Mouse (Mus musculus) embryonic facial prominence, embryonic 13.5 days (tissue): Measurements from ENCODE around the gene Gpc6. TPM values are rescaled to one million over a fixed set of nuclear protein-coding genes. Genes with fewer than 3 reads are reported as not detected.

Experiments used
- ATAC-seq: fragments of 200-750 bp; cut with Nextera tagmentation; 2 replicates; pipeline ENCODE4 v1.8.0; 2017; ENCODE audit warnings: low read depth; ENCODE audit not compliant: insufficient number of reproducible peaks, insufficient read depth, low FRiP score, low TSS enrichment
- H3K27ac ChIP-seq: fragments of 300-500 bp; sonication (generic); 2 replicates; pipeline ENCODE4 v1.5.1; 2015; ENCODE audit warnings: moderate library complexity, mild to moderate bottlenecking, inconsistent platforms
- H3K27me3 ChIP-seq: fragments of 300-500 bp; sonication (generic); 2 replicates; pipeline ENCODE4 v1.6.1; 2015; ENCODE audit warnings: mild to moderate bottlenecking, inconsistent platforms
- H3K36me3 ChIP-seq: fragments of 300-500 bp; sonication (generic); 2 replicates; pipeline ENCODE4 v1.6.1; 2015; ENCODE audit warnings: mild to moderate bottlenecking, inconsistent platforms
- H3K4me1 ChIP-seq: fragments of 300-500 bp; sonication (generic); 2 replicates; pipeline ENCODE4 v1.6.1; 2015; ENCODE audit warnings: inconsistent platforms
- H3K4me2 ChIP-seq: fragments of 300-500 bp; sonication (generic); 2 replicates; pipeline ENCODE4 v1.6.1; 2015; ENCODE audit warnings: moderate library complexity, mild to moderate bottlenecking, inconsistent platforms
- H3K4me3 ChIP-seq: fragments of 300-500 bp; sonication (generic); 2 replicates; pipeline ENCODE4 v1.5.1; 2015; ENCODE audit warnings: mild to moderate bottlenecking, inconsistent platforms
- H3K9ac ChIP-seq: fragments of 300-500 bp; sonication (generic); 2 replicates; pipeline ENCODE4 v1.6.1; 2015; ENCODE audit warnings: mild to moderate bottlenecking, inconsistent platforms
- H3K9me3 ChIP-seq: fragments of 300-500 bp; sonication (generic); 2 replicates; pipeline ENCODE4 v1.6.1; 2016; ENCODE audit warnings: inconsistent platforms
- WGBS: fragments of 180-500 bp; shearing (Covaris S2); methylation state at CpG from one replicate; pipeline ENCODE4 v1.1.7; 2015; ENCODE audit warnings: mixed read lengths; 5-methylcytosine and 5-hydroxymethylcytosine counted together
- polyA plus RNA-seq: library from polyadenylated mRNA; unstranded; fragments of >200 nt; fragmentation: Nextera tagmentation; extraction: Ambion mirVana; gene quantifications from 2 replicates; pipeline ENCODE4 v1.2.1, GENCODE M21; 2015

The Gpc6 gene
- polyA plus RNA-seq, 1 experiment from 2014 or later, result 57.7 TPM

GRCm38 (mm10) chr14:117695565-117695964 lies 770.5 kb downstream of the Gpc6 start:
- no peaks in the 10 kb centered on the region for H3K36me3 ChIP-seq
- no peak overlapping the region for H3K27ac ChIP-seq
- H3K4me1 ChIP-seq, result peaks cover under 1% of the 10 kb centered on the region; the same call in 1 of the 2 replicates
- H3K4me3 ChIP-seq, result no peak overlapping the region
- no peak for ATAC-seq
- H3K27me3 ChIP-seq, result no peaks in the 10 kb centered on the region
- 89% methylated on average over 8 of the region's 8 CpGs for WGBS
- H3K9me3 ChIP-seq, result no peaks in the 10 kb centered on the region
- no peak overlapping the region for H3K4me2 ChIP-seq
- H3K9ac ChIP-seq, result no peak overlapping the region

- H3K4me3 ChIP-seq, result no peak overlapping the region
- no peaks in the 10 kb centered on the region for H3K36me3 ChIP-seq
- no peaks in the 10 kb centered on the region for H3K27me3 ChIP-seq
- no peak overlapping the region for H3K4me2 ChIP-seq
- no peak for ATAC-seq
- 69% methylated on average over 10 of the region's 10 CpGs for WGBS
- no peak overlapping the region for H3K9ac ChIP-seq
- no peaks in the 10 kb centered on the region for H3K9me3 ChIP-seq
- peaks cover 3% of the 10 kb centered on the region; the same call in 1 of the 2 replicates for H3K4me1 ChIP-seq
- H3K27ac ChIP-seq, result no peak overlapping the region
These were observed 775.7 kb downstream of the Gpc6 start for GRCm38 (mm10) chr14:117700670-117701280.

DNA sequence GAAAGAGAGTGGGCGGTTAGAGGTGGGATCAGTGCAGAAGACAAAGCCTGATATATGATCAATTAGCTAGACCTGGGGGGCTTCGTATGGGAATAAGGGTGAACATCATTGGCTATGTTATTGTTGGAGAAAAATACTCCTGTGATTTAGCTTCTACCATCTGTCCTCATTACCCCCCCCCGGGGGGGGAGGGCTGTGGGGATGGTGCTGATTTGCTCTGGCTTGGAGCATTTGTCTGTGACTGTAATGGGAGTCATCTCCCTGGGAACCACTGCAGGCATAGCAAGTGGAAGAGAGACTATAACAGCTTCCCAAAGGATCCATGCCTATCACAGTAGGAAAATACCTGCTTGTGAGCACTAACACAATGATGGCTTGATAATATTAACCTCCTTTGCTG lies 783.7 kb downstream of the Gpc6 start:
- WGBS, result 81% methylated on average over 3 of the region's 3 CpGs
- H3K36me3 ChIP-seq, result no peaks in the 10 kb centered on the region
- no peak overlapping the region for H3K4me3 ChIP-seq
- H3K9ac ChIP-seq, result no peak overlapping the region
- no peak overlapping the region for H3K4me2 ChIP-seq
- peaks cover 8% of the 10 kb centered on the region; the same call in 1 of the 2 replicates for H3K4me1 ChIP-seq
- no peak for ATAC-seq
- H3K27ac ChIP-seq, result no peak overlapping the region
- H3K9me3 ChIP-seq, result no peaks in the 10 kb centered on the region
- no peaks in the 10 kb centered on the region for H3K27me3 ChIP-seq

DNA sequence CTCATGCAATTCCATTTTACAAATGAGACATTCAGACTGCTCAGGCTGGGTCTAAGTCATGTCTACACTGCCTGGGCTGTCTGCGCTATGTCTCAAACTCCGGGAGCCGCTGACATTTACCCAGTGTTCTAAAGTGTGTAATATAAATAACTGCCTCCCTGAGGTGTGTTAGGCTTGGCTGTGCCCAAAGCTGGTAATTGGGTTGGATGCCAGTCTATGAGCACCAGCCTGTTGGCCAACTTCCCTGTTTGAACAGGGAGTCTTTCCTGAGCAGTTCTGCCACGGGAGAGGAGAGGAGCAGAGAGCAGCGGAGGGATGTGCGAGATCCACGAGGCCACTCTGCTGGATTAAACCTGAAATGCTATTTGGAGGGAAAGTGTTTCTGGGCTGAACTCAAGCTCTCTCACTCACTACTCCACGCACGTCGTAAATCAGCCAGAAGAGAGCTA lies 785.4 kb downstream of the Gpc6 start:
- Histone ChIP-seq H3K27me3 (no peaks in the 10 kb centered on the region), H3K36me3 (no peaks in the 10 kb centered on the region), H3K4me2 (no peak overlapping the region), H3K9me3 (no peaks in the 10 kb centered on the region), H3K9ac (no peak overlapping the region), H3K27ac (no peak overlapping the region), H3K4me1 (peaks cover 8% of the 10 kb centered on the region; the same call in 1 of the 2 replicates), H3K4me3 (no peak overlapping the region)
- ATAC-seq, result no peak
- WGBS, result 77% methylated on average over 10 of the region's 10 CpGs

- Histone ChIP-seq H3K36me3 (no peaks in the 10 kb centered on the region), H3K4me2 (no peak overlapping the region), H3K9me3 (no peaks in the 10 kb centered on the region), H3K27me3 (no peaks in the 10 kb centered on the region), H3K27ac (no peak overlapping the region), H3K9ac (no peak overlapping the region), H3K4me1 (peaks cover 8% of the 10 kb centered on the region; the same call in 1 of the 2 replicates), H3K4me3 (no peak overlapping the region)
- WGBS, result 90% methylated on average over 7 of the region's 7 CpGs
- no peak for ATAC-seq
These were observed 787.2 kb downstream of the Gpc6 start for GRCm38 (mm10) chr14:117712311-117712710.

GRCm38 (mm10) chr14:117714165-117714564 lies 789.0 kb downstream of the Gpc6 start:
- WGBS, result 45% methylated on average over 8 of the region's 8 CpGs

DNA sequence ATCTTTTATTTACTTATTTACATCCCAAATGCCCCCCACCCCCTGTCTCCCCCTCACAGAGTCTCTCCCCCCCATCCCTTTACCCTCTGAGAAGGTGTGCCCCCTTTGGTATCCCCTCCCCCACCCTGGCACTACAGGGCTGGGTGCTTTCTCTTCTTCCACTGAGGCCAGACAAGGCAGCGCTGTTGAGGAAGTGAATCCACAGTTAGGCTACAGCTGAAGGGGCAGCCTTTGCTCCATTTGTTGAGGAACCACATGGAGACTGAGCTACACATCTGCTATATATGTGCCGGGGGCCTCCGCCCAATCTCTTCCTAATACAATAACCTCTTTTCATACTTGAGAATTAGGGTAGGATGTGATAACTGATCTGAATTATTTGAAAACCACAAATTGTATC lies 791.2 kb downstream of the Gpc6 start:
- Histone ChIP-seq H3K36me3 (no peaks in the 10 kb centered on the region), H3K27ac (no peak overlapping the region), H3K4me3 (no peak overlapping the region), H3K4me2 (no peak overlapping the region), H3K4me1 (peaks cover 8% of the 10 kb centered on the region; the same call in 1 of the 2 replicates), H3K9me3 (no peaks in the 10 kb centered on the region), H3K9ac (no peak overlapping the region), H3K27me3 (no peaks in the 10 kb centered on the region)
- no peak for ATAC-seq
- 91% methylated on average over 3 of the region's 3 CpGs for WGBS

More at GRCm38 (mm10) chr14:117714165-117714564, 789.0 kb downstream of the Gpc6 start:
- Histone ChIP-seq H3K4me2 (no peak overlapping the region), H3K9ac (no peak overlapping the region), H3K27ac (no peak overlapping the region), H3K27me3 (no peaks in the 10 kb centered on the region), H3K4me1 (peaks cover 8% of the 10 kb centered on the region; the same call in 1 of the 2 replicates), H3K4me3 (no peak overlapping the region), H3K9me3 (no peaks in the 10 kb centered on the region), H3K36me3 (no peaks in the 10 kb centered on the region)
- no peak for ATAC-seq

- Histone ChIP-seq H3K27me3 (no peaks in the 10 kb centered on the region), H3K4me3 (no peak overlapping the region), H3K4me1 (no peaks in the 10 kb centered on the region), H3K4me2 (no peak overlapping the region), H3K36me3 (no peaks in the 10 kb centered on the region), H3K9ac (no peak overlapping the region), H3K27ac (no peak overlapping the region), H3K9me3 (no peaks in the 10 kb centered on the region)
- no peak for ATAC-seq
- 83% methylated on average over 2 of the region's 2 CpGs for WGBS
These were observed 803.6 kb downstream of the Gpc6 start for GRCm38 (mm10) chr14:117728741-117729140.

- no peak overlapping the region for H3K9ac ChIP-seq
- H3K9me3 ChIP-seq, result 0 out of 2 replicates have a peak, but pooled peaks cover 3% of the 10 kb centered on the region
- H3K4me3 ChIP-seq, result no peak overlapping the region
- H3K27ac ChIP-seq, result no peak overlapping the region
- peaks cover 5% of the 10 kb centered on the region; the same call in 1 of the 2 replicates for H3K36me3 ChIP-seq
- H3K27me3 ChIP-seq, result no peaks in the 10 kb centered on the region
- no peak for ATAC-seq
- no peak overlapping the region for H3K4me2 ChIP-seq
- 74% methylated on average over 7 of the region's 7 CpGs for WGBS
- no peaks in the 10 kb centered on the region for H3K4me1 ChIP-seq
These were observed 830.1 kb downstream of the Gpc6 start for GRCm38 (mm10) chr14:117755231-117755630.

GRCm38 (mm10) chr14:117756505-117756904 lies 831.4 kb downstream of the Gpc6 start:
- ATAC-seq, result no peak
- H3K4me3 ChIP-seq, result no peak overlapping the region
- no peak overlapping the region for H3K4me2 ChIP-seq
- H3K27ac ChIP-seq, result no peak overlapping the region
- no peaks in the 10 kb centered on the region for H3K36me3 ChIP-seq
- no peaks in the 10 kb centered on the region for H3K27me3 ChIP-seq
- H3K9me3 ChIP-seq, result no peaks in the 10 kb centered on the region
- H3K4me1 ChIP-seq, result no peaks in the 10 kb centered on the region
- WGBS, result 79% methylated on average over 7 of the region's 7 CpGs
- H3K9ac ChIP-seq, result no peak overlapping the region

DNA sequence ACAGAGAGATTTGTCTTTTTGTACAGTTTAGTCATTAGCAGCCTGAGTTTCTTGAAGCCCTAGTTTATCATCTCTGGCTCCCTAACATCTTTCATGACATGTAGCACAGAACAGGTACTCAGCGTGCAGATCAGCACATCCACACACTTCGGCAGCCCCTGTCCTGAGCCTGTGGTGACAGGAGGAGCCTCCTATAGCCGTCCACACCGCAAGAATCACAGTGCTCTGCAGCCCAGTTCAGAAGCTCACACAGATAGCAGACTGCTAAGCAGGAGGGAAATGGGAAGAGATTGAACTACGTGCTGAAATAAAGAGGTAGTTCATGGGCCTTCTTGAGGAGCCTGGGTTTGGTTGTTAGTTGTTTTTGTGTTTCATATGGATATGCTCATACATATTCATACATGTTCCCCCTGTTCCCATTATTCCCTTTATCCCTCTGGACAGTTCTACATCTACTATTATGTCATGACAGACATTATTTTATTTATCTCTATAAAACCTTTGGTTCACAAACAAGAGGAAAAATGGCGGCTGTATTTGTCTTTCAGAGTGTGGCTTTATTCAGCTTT lies 832.8 kb downstream of the Gpc6 start:
- Histone ChIP-seq H3K4me3 (no peak overlapping the region), H3K9ac (no peak overlapping the region), H3K27me3 (no peaks in the 10 kb centered on the region), H3K4me2 (no peak overlapping the region), H3K9me3 (no peaks in the 10 kb centered on the region), H3K27ac (no peak overlapping the region), H3K4me1 (no peaks in the 10 kb centered on the region), H3K36me3 (no peaks in the 10 kb centered on the region)
- no peak for ATAC-seq
- 81% methylated on average over 6 of the region's 6 CpGs for WGBS

GRCm38 (mm10) chr14:117760830-117761517 lies 835.9 kb downstream of the Gpc6 start:
- H3K4me1 ChIP-seq, result no peaks in the 10 kb centered on the region
- H3K27me3 ChIP-seq, result no peaks in the 10 kb centered on the region
- no peak overlapping the region for H3K27ac ChIP-seq
- H3K4me3 ChIP-seq, result no peak overlapping the region
- H3K4me2 ChIP-seq, result no peak overlapping the region
- ATAC-seq, result no peak
- no peak overlapping the region for H3K9ac ChIP-seq
- no peaks in the 10 kb centered on the region for H3K9me3 ChIP-seq
- no peaks in the 10 kb centered on the region for H3K36me3 ChIP-seq
- 55% methylated on average over 4 of the region's 4 CpGs for WGBS
